Mouse (Mus musculus) layer of hippocampus, adult 8-10 months (tissue): Measurements from ENCODE around the gene Unc13b. TPM values are rescaled to one million over a fixed set of nuclear protein-coding genes. Genes with fewer than 3 reads are reported as not detected.

ENCODE experiments used
- DNase-seq, 2 experiments: peaks; one replicate each; pipeline ENCODE4 v3.0.0; 2022; ENCODE audit warnings: low spot score in 2 of 2
- total RNA-seq, 4 experiments: library from RNA; stranded (reverse); gene quantifications; 2 replicates each; pipeline ENCODE4 v1.2.4; 2022

Unc13b gene
- total RNA-seq, 4 experiments from 2014 or later, result 38.3 to 56.8 (median 44.9) TPM

DNA sequence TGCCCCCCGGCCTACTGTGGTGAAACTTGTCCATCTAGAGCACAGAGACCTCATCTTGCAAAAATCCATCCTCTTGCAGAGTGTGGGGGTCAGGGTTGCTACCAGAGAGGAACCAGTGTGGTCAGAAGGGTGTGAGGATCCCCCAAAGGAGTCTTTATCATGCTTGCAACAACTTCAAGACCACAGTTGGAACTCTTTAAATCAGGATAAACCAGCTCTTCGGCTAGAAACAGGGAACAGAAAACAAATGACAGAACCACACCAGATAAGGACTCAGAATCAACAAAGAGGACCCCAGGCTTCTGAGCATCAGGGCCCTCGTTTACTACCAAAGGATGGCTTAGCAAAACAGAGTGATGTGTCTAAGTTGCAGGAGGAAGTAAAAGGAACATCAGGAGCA lies 157.7 kb downstream of the Unc13b start:
- no peak for DNase-seq

- DNase-seq, result no peak
Observed at GRCm38 (mm10) chr4:43217997-43218396, 159.2 kb downstream of the Unc13b start.

- DNase-seq, result no peak
Observed at GRCm38 (mm10) chr4:43231821-43232220, 173.1 kb downstream of the Unc13b start.

- no peak for DNase-seq
Observed at GRCm38 (mm10) chr4:43232985-43233384, 174.2 kb downstream of the Unc13b start.

- no peak for DNase-seq
Observed at GRCm38 (mm10) chr4:43233489-43233888, 174.7 kb downstream of the Unc13b start.

DNA sequence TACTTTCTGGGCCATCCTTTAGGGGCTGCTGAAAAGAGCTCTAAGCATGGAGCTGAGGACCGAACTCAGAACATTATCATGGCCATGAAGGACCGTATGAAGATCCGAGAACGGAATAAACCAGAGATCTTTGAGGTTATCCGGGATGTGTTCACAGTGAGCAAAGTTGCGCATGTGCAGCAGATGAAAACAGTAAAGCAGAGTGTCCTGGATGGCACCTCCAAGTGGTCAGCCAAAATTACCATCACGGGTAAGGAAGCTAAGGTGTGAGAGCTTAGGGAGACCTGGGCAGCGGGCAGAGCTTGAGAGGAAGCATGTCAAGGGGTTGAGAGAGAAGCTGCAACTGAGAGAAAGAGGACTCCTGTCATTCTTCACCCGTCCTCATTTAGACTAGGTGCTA lies 178.1 kb downstream of the Unc13b start:
- no peak for DNase-seq

- DNase-seq, result no peak
Observed at GRCm38 (mm10) chr4:43240716-43241115, 182.0 kb downstream of the Unc13b start.

DNA sequence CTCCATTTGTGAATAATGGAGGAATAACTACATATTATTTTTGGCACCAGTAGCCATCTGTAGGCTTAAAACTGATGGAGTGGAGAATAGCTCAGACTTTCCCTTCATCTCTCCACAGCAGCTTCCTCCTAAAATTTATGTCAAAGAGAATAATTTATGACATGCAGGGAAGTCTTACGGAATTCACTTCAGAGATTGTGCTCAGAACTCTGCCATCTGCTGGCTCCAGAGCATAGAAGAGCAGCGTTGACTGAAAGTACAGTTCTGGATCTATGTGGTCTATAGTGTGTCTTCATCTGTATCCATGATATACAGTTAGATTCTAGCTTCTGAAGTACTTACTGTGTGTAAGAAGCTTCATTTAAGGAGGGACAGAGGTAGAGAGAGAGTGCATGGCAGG lies 185.3 kb downstream of the Unc13b start:
- peak in 1 of 2 experiments; percentile 25 for DNase-seq

- no peak for DNase-seq
Observed at GRCm38 (mm10) chr4:43245776-43246175, 187.0 kb downstream of the Unc13b start.

DNA sequence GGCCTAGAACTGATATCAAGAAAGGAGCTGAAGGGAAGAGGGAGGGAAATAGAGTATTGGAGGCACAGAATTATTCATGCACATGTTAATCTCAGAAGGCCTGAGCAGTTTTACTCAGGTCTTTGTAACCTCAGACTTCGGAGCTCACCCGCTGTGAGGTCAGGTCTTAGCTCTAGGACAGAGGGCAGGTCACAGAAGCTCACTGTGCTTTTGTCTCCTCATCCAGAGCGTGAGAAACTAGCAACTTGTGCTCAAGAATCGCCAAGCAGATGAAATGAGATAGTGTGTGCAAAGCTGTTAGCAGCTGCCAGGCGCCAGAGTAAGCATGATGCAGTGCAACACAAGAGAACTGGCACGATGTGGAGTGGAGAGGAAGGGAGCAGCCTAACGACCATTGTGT lies 189.3 kb downstream of the Unc13b start:
- no peak for DNase-seq

DNA sequence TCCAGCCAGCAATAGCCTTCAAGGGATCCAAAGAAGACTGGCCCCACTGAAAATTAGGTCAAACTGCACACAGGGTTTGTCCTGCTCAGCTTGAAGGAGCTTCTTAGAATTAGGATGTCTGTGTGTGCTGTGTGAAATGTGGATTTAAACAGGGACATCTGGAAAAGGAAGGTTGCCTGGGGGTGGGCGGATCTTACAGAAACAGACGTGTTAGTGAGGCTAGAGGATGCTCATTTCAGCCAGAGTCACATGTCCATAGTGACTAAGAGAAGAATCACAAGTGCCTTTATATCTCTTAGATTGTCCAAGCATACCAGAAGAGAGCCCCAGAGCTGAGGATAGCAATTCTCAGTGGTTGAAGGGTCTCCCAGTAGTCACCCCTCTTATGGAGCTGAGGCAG lies 190.2 kb downstream of the Unc13b start:
- DNase-seq, result no peak

- DNase-seq, result no peak
Observed at GRCm38 (mm10) chr4:43251269-43251668, 192.5 kb downstream of the Unc13b start.

GRCm38 (mm10) chr4:43257040-43257439 lies 198.3 kb downstream of the Unc13b start:
- no peak for DNase-seq

DNA sequence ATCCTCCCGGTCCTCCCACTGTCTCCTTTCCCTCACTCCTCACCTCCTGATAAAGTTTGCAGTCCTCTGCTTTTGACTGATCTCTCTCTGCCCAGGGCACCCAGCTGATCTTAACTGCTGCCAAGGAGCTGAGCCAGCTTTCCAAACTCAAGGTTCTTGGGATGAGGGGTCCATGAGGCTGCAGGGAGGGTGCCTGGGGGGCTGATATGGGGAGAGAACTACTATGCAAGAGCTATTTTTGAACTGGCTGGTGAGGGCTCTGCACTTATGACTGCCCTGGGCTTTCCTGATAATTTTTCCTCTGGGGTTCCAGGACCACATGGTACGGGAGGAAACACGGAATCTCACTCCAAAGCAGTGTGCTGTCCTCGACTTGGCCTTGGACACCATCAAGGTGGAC lies 199.8 kb downstream of the Unc13b start:
- no peak for DNase-seq

- DNase-seq, result no peak
Observed at GRCm38 (mm10) chr4:43259435-43259834, 200.7 kb downstream of the Unc13b start.

DNA sequence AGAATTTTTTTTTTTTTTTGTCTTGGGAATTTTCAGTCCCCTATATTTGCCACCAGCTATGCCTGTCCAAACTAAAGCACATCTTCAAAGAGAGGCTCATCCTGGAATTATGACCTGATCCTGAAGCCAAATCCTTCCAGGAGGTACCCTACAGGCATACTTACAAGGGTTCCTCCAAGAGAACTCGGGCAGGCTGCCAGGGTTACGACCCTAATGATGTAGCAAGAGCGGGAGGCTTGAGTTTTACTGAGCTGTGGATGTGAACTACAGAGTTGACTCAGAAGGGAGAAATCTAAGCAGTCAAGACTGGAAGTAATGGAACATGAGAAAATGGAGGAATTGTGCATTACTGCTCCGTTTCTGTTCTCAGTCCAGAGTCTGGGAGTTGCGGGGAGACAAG lies 201.3 kb downstream of the Unc13b start:
- DNase-seq, result no peak

DNA sequence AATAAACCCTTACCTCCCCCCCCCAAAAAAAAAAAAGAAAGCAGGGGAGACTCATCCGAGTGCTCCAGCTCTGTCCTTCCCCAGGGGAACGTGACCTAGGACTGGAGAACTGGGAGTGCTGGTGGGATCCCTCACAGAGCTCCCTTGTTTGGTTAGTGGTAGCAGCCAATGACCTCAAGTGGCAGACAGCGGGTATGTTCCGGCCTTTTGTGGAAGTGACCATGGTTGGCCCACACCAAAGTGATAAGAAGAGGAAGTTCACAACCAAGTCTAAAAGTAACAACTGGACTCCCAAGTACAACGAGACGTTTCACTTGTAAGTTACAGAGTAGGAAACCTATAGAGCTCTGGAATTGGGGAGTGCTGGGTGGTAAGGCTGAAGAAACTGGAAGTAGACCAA lies 204.1 kb downstream of the Unc13b start:
- no peak for DNase-seq

- no peak for DNase-seq
Observed at GRCm38 (mm10) chr4:43266146-43266545, 207.4 kb downstream of the Unc13b start.

GRCm38 (mm10) chr4:43266623-43267322 lies 208.0 kb downstream of the Unc13b start, which contains the start of gene Atp8b5:
Gene Atp8b5, plus strand, starts transcription at chr4:43267159.
- DNase-seq, result peak; percentile 78 to 84

DNA sequence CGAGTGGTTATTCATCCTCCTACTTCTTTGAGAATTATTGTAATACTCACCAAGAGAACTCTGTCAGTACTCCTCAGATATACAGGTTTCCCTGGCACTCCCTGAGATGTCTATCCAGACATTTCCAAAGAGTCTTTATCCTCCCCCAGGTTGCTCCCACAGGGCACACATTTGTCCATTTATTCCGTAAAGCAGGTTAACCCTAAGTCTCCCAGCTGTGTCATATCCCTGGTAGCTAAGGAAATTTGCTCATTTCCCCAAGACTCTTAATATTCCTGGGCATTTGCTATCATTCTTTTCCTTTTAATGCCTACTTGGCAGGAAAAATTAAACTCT lies 208.5 kb downstream of the Unc13b start:
- no peak for DNase-seq

GRCm38 (mm10) chr4:43285476-43285875 lies 226.7 kb downstream of the Unc13b start:
- no peak for DNase-seq

DNA sequence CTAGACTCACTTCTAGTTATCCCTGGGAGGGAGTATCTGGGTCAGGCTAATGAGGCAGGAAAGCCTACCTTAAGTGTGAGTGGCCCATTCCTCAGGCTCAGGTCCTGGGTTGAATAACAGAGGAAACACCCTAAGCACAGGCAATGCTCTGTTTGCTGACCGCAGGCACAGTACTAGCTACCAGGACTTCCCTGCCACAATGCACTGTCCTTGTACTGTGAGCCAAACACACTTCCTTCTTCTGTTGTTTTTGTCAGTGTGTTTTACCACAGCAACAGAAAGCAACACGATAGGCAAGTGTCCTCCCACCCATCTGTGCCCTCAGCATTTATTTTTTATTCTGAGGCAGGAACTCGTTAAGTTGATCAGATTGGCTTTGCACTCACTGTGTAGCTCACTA lies 228.6 kb downstream of the Unc13b start:
- DNase-seq, result no peak

DNA sequence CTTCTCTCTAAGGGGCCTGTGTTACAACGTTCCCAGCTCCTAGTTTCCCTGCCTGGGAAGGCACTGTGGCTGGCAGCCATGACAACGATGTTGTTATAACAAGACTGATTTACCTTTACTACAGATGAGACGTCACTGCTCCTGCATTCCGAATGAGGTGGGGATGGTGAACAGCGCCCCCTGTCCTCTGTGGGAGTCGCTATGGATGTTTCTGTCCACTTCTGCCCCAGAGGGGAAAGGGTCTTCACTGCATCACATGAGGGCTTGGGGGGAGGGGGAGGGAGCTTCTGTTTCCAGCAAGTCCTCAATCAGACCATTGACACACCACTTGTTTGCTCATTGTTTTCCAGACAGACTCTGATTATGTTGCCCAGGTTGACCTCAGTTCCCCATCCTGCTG lies 235.2 kb downstream of the Unc13b start:
- DNase-seq, result peak in 1 of 2 experiments; percentile 9
